Mouse (Mus musculus): ENCODE data around the gene Rassf9.

The Rassf9 gene

DNA sequence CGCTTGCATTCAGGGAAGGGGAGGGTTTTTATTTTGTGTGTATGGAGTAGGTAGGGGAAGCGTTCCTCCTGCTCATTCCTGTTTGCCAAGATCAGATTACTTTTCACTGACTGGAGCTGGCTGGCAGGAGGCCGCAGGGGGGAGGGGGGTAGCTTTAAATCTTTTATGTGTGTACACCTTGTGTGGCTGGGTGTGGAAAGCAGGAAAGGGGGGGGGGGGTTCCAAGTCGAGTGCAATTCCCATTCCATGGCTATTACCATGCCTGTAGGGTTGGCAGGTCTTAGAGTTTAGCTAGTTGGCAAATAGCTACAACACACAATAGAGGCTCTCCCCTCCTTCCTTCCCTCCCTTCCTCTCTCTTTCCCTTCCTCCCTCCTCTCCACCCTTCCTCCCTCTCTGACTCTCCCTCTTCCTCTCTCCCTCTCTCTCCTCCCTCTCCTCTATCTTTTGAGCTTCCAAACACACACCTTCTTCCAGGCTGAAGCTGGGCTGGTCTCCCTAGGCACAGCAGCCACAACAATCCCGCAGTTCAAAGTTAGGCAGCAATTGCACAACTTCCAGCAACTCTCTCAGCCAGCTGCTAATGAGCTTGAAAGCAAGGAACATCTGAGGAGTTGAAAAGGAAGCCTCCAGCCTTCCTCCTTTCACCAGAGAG lies at the start of gene Rassf9:
TSS of gene Rassf9 (plus strand) at position 416 of the 655 bp plus-strand sequence.
- no peak for DNase-seq (ENCODE audit: low spot score in 2 of 2)

DNA sequence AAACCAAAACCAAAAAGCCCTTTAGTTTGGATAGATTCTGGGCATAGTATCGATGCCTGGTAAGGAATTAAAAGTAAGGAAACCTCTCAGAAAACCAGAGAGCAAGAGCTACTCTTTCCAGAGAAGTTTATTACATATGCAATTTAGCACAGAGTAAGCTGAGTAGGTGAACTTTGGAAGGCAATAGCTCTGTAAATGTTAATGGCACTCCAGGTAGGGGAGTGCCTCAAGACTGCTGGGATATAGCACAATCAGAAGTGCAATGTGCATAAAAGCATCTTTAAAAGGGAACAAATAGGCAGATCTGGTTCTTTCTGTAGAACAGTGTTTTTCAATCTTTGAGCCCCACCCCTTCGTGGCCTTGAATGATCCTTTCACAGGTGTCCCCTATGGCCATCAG lies 42.6 kb upstream of the Rassf9 start:
- no peak for DNase-seq (ENCODE audit: low spot score in 2 of 2)

DNA sequence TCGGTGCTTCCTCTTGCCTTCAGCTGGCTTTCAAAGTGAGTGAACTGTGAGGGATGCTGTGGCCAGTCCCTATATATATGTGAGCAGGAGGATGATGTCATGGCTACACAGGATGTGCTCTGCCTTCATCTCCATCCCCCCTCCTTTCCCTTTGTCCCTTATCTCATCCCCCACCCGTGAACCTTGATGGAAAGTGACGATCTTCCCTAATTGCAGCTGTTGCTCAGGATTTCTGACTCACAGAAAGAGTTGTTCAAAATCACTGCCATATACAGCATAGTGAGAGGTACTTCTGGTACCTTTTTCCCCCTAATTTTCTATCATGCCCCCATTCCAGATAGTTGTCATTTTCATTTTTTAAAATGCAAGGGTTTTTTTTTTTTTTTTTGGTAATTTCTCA lies 21.6 kb upstream of the Rassf9 start, which contains the start of gene Nts:
TSS of gene Nts (minus strand) at position 101 of the 400 bp plus-strand sequence.
- DNase-seq (ENCODE audit: low spot score in 2 of 2) = no peak

DNA sequence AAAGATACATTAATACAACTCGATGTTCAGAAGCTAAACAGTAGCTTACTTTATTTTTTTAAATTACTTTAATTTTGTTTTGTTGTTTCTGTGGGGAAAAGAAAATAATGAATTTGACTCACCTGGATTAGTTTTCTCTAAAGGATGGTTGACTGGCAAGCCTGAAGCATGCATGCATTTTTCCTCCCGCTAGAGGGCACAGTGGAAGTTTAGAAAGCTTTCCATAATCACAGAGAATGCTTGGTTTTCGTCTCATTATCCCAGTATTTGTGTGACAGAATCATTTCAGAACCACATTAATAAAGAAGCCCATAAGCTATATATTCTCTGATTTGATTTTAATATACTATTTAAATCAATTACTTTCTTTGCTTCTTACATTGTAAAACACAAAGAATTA lies 20.2 kb upstream of the Rassf9 start:
- DNase-seq (ENCODE audit: low spot score in 2 of 2) = no peak

DNA sequence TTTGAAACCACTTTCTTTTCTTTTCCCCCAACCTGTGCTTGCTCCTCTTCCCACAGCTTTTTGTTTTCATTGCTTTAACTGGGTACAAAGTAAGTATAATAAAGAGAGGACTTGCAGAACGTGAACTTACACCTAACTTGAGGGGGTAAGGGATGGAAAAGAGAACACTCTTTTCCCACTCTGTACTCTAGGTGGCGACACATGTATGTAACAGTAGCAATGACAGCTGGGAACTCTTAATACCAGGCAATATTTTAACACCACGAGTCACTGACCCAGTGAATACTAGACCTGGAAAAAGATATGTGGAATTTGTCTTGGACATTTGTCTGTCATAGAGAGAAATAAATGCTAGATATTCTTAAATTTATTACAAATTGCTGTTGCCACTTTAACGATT lies 13.3 kb upstream of the Rassf9 start:
- DNase-seq (ENCODE audit: low spot score in 2 of 2) = no peak

DNA sequence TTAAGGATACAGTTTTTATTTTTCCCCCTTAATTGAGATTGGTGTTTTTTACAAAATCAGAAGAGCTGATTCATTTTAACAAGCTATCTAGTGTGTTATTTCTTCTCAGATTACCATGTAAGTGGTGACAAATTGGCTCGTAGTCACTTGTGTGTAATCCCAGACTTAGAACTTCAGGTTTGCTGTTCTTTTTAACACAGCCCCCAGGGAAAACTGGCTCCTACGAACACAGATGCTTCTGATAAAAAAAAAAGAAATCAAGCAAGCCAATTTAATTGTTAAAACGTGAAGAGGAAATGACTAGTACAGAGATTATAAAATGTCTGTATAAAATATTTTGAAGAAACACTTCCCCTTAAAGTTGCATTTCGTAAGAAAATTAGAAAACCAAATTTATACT lies 4.6 kb upstream of the Rassf9 start:
- no peak for DNase-seq (ENCODE audit: low spot score in 2 of 2)

DNA sequence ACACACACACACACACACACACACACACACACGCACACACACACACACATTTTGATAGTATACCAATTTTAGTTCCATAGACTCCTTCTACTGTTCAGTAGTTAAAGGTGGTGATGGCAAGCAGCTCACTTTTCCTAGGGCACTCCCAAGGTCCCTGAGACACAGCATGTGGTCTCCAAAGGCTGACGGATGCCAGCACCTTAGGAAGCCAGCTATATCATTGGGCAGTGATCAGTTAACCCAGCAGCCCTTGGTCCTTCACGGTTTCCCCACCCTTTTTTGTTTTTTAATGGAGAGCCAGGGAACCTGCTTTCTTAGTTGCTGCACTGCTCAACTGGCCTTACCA lies 588 bp upstream of the Rassf9 start:
- DNase-seq (ENCODE audit: low spot score in 2 of 2) = no peak

DNA sequence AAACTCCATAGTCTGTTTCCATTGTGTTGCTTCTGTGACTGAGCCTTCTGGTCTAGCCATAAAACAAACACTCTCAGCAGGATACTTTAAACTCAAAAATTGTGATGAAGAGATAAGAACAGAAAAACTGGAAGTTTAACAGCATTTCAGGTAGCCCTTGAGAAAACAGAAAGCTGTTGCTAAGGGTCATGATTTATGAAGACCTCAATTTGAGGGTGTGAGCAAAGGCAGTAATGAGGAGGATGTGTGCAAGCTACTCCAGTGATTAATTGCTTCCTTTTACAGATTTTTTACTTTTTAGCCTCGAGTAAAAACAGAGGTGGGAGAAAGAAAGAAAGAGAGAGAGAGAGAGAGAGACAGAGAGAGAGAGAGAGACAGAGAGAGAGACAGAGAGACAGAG lies 2.1 kb downstream of the Rassf9 start:
- no peak for DNase-seq (ENCODE audit: low spot score in 2 of 2)

DNA sequence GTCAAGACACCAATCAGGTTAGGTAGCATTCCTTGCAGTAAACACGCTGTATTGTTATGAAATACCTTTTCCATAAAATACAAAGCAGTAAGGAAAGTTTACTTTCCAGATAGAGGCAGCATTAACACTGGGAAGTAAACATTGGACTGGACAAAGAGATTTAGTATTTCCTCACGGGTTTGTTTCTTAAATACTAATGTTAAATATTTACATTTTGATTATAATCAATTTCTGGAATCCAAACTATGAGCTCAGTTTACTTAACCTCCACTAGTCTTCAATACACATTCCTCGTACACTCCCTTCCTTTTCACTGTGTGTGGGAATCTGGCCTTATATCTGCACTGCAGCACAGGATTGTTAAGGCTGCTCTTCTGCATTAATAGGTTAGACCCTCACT lies 15.9 kb downstream of the Rassf9 start:
- DNase-seq (ENCODE audit: low spot score in 2 of 2) = no peak

DNA sequence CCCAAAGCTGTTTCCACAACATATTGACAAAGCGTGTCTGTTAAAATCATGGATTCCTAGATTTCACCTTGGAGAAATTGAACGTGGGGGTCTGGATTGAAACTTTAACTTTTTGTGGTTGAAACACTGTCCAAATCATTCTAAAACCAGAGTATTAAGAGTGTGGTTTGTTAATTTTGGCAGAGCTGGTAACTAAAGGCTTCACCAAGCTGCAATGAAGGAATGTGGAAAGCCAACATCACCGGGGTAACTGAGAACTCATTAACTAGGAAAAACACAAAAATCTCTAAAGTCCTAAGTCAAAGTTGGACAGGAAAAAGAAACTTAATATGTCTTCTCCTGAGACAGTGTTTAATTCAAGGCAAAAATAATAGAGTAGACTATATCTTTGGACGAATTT lies 41.9 kb downstream of the Rassf9 start:
- DNase-seq (ENCODE audit: low spot score in 2 of 2) = no peak

DNA sequence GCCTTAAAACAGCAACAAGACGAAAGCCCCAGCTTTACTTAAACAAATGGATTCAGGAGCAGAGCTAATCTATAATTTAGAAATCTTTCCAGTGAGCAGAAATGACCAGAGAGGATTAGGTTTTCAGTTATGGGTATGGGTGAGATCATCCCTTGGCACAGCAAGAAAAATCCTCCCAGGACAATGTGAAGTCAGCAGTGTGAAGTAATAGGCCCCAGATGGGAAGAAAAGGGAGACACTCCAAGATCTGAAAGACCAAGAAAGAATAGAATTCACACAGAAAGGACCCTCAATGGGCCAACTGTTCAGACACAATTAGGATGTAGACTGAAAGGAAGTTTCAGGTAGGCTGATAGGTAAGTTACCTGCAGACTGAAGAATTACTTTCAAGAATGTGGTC lies 50.5 kb downstream of the Rassf9 start:
- DNase-seq (ENCODE audit: low spot score in 2 of 2) = no peak

DNA sequence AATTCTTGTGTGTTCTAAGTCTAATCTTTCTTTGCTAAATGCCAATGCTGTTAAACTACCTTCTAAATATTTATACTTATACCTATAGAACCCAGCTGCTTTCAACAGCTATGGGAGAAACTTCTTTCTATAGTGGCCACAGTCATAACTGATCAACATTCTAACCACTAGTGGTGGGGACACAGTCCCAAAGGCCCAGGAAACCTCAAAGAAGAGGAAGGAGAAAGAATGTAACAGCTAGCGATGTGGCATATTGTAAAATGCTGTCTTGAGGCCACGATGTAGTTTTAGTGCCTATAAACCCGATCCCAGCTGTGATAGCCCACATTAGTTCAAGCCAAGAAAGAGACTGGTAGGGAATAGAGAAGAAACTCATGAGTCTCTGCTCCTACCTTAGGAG lies 65.9 kb downstream of the Rassf9 start:
- no peak for DNase-seq (ENCODE audit: low spot score in 2 of 2)

DNA sequence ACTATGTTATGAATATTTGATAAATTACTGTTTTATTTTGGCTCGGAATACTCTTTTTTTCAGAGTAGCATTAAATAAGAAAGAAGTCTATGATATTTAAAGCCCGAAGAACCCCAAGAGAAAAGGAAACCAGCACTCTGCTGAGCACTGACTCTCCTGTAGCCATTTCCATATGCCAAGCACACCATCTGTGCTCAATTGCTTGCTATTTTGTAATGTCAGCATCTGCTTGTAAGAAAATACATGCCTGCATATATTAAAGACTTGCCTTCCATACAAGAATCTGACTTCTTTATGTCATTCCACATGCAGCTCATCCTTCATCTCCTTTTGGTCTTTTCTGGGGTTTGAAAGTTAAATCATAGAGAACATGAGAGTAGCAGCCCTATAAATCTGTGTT lies 82.3 kb downstream of the Rassf9 start:
- DNase-seq (ENCODE audit: low spot score in 2 of 2) = no peak
